Mouse (Mus musculus) kidney, adult 2 months (tissue): ENCODE results near the gene Rad51b. TPM values are rescaled to one million over a fixed set of nuclear protein-coding genes. Genes with fewer than 3 reads are reported as not detected.

ENCODE experiments used
- DNase-seq: peaks from one replicate; pipeline ENCODE4 v3.0.0; 2021
- H3K27ac ChIP-seq: fragments of 200-500 bp; 2 replicates; pipeline ENCODE4 v1.5.1; 2012; ENCODE audit warnings: low read depth, low read length, control low read depth, inconsistent platforms; ENCODE audit not compliant: insufficient read depth
- H3K27me3 ChIP-seq: fragments of 200-500 bp; replicated peaks from 2 replicates; pipeline ENCODE4 v1.6.1; 2012; ENCODE audit warnings: mild to moderate bottlenecking, moderate library complexity, low read length, inconsistent platforms; ENCODE audit not compliant: control insufficient read depth, insufficient read depth
- H3K36me3 ChIP-seq: fragments of 200-500 bp; 2 replicates; pipeline ENCODE4 v1.6.1; 2012; ENCODE audit warnings: mild to moderate bottlenecking, moderate library complexity, low read length, inconsistent platforms; ENCODE audit not compliant: control insufficient read depth, insufficient read depth
- H3K4me1 ChIP-seq: fragments of 200-500 bp; 2 replicates; pipeline ENCODE4 v1.6.1; 2011; ENCODE audit warnings: low read length; ENCODE audit not compliant: control insufficient read depth, insufficient read depth
- H3K4me3 ChIP-seq: fragments of 200-500 bp; 2 replicates; pipeline ENCODE4 v1.5.1; 2011; ENCODE audit warnings: mild to moderate bottlenecking, low read depth, low read length, control low read depth; ENCODE audit not compliant: insufficient read depth
- CTCF ChIP-seq: fragments of 200-500 bp; conservative IDR thresholded peaks from 2 replicates; pipeline ENCODE4 v1.5.1; 2011; ENCODE audit warnings: low read depth, mild to moderate bottlenecking, control low read depth, low read length, moderate library complexity, mixed read lengths; ENCODE audit not compliant: insufficient read depth, insufficient read length
- POLR2A ChIP-seq: fragments of 200-500 bp; IDR thresholded peaks from one replicate; pipeline ENCODE4 v1.6.1; 2011; ENCODE audit warnings: low read depth, low read length, control low read depth
- WGBS: fragments of 180-500 bp; shearing (Covaris S2); methylation state at CpG from one replicate; pipeline ENCODE4 v1.1.7; 2018; 5-methylcytosine and 5-hydroxymethylcytosine counted together
- polyA plus RNA-seq: library from polyadenylated mRNA; depleted of rRNA; stranded (reverse); fragments of >200 nt; gene quantifications from 2 replicates; pipeline ENCODE4 v1.2.3, GENCODE M21; 2012

The Rad51b gene
- polyA plus RNA-seq, 1 experiment: 0.14 TPM

DNA sequence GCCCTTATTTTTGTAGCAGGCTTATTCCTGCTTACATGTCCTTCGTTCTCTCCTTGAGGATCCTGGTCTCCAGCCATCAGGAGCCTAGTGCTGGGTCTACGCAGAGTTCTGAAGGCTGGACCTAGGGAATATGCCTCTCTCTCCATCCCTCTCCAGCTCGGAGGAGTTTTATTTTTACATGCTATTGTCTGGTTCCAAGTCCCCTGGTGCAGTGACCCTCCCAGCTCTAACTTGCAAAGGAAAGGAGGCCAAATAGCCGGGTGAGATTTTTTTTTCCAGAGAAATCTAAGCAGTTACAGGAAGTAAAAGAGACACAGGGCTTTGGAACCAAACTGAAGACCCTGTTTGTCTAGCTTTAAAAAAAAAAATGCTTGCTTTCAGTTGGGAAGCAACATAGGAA lies 477.5 kb downstream of the Rad51b start:
- Histone ChIP-seq H3K27me3 (no peaks in the 10 kb centered on the region), H3K27ac (no peak overlapping the region), H3K4me3 (no peak overlapping the region), H3K4me1 (peaks cover 3% of the 10 kb centered on the region; the same call in 1 of the 2 replicates), H3K36me3 (no peaks in the 10 kb centered on the region)
- no peak for TF ChIP-seq POLR2A
- TF ChIP-seq CTCF: no peak
- 56% methylated on average over 4 of the region's 4 CpGs for WGBS
- DNase-seq: peak; percentile 46

GRCm38 (mm10) chr12:79776828-79777227 lies 479.7 kb downstream of the Rad51b start:
- no peak for DNase-seq
- H3K4me1 ChIP-seq: peaks cover 3% of the 10 kb centered on the region; the same call in 1 of the 2 replicates
- H3K27me3 ChIP-seq: no peaks in the 10 kb centered on the region
- H3K36me3 ChIP-seq: no peaks in the 10 kb centered on the region
- H3K27ac ChIP-seq: no peak overlapping the region
- no peak for TF ChIP-seq POLR2A
- no peak for TF ChIP-seq CTCF
- 89% methylated on average over 5 of the region's 5 CpGs for WGBS
- no peak overlapping the region for H3K4me3 ChIP-seq

DNA sequence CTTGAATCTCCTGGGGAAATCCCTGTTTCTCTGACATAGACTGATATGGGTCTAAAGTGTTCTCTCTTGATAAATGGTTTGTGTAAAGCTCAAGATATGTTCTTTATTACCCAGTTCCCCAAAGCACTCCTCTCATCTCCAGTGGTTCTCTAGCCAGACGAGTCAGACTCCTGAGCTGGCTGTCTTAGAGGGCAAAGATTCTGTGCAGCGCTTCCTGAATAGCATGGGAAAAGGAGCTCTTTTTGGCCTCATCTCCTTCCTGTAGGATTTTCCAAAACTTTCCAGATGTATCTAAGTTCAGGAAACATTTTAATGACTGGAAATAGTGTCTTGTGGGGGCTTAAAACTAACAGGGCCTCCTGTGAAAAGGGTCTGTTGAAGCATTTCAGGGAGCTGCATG lies 483.7 kb downstream of the Rad51b start:
- H3K27ac ChIP-seq: peak overlapping the region; percentile 52; the same call in 1 of the 2 replicates
- 71% methylated on average over 2 of the region's 2 CpGs for WGBS
- TF ChIP-seq POLR2A: no peak
- TF ChIP-seq CTCF: no peak
- DNase-seq: peak; percentile 55
- H3K4me3 ChIP-seq: no peak overlapping the region
- H3K4me1 ChIP-seq: no peaks in the 10 kb centered on the region
- no peaks in the 10 kb centered on the region for H3K27me3 ChIP-seq
- no peaks in the 10 kb centered on the region for H3K36me3 ChIP-seq

DNA sequence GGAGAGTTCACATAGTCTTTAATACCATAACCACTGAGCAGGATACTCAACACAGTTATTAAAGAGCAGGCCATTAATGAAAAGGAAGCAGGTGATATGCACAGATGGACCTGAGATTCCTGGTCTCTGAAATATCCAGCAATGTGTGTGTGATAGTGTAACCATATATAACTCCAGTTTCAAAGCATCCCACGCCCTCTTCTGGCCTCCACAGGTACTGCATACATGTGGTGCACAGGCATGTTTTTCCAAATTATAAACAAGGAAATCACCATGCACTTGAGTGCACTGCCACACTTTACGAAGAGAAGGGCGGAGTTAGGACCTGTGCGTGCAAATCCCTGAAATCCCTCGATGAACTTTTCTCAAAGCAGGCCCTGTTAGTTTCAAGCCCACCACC lies 484.7 kb downstream of the Rad51b start:
- Histone ChIP-seq H3K4me3 (no peak overlapping the region), H3K27ac (no peak overlapping the region), H3K36me3 (no peaks in the 10 kb centered on the region), H3K4me1 (no peaks in the 10 kb centered on the region), H3K27me3 (no peaks in the 10 kb centered on the region)
- 87% methylated on average over 5 of the region's 5 CpGs for WGBS
- peak; percentile 21; the same call in 1 of the 2 replicates for TF ChIP-seq CTCF
- no peak for TF ChIP-seq POLR2A
- DNase-seq: no peak

DNA sequence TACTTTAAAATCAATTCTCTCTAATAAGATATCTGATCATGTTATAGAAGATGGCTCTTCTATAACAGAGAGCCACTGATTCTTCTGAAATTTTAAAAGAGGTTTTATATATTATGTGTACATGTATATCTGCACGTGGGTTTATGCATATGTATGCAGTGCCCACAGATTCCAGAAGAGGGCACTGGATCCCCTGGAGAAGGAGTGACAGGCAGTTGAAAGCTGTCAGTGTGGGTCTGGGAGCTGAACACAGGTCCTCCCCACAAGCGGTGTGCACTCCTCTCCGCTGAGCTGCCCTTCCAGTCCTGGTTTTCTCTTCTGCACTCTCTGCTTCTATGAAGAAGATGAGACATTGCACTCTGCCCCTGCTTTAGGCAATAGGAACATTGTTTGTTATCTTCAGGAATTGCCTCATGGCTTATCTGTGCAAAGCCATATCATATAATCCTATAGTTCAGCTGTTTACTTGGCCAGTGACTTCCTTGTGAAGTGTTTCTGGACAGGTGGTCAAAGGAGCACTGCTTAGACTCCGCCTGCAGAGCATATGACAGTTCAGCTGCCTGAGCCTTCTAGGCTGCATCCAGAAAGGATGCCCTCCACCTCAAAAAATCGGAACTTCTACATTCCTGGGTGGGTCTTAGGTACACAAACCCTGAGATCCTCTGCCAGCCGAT lies 485.5 kb downstream of the Rad51b start:
- Histone ChIP-seq H3K4me3 (no peak overlapping the region), H3K27me3 (no peaks in the 10 kb centered on the region), H3K27ac (no peak overlapping the region), H3K4me1 (no peaks in the 10 kb centered on the region), H3K36me3 (no peaks in the 10 kb centered on the region)
- TF ChIP-seq CTCF: no peak
- TF ChIP-seq POLR2A: no peak
- 99% methylated on average over 6 of the region's 6 CpGs for WGBS
- DNase-seq: no peak

DNA sequence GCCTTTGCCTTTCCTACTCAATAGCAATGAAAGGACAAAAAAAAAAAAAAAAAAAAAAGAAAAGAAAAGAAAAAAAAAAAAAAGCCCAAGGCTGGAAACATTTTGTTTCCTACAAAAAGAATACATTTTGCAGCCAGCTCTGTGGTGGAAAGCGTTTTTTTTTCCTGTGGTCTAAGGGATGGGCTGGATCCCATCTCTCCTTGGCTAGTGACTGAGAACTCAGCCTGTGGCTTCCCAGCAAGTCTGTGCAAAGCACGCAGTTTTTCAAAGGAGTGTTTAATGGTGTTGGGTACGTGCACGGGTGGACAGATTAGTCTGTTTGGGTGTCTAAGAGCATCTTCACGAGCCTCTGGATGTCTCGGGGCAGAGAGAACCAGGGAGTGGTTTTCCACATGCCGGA lies 487.1 kb downstream of the Rad51b start:
- 93% methylated on average over 7 of the region's 7 CpGs for WGBS
- H3K4me1 ChIP-seq: no peaks in the 10 kb centered on the region
- no peak for TF ChIP-seq POLR2A
- TF ChIP-seq CTCF: no peak
- H3K27ac ChIP-seq: no peak overlapping the region
- no peak overlapping the region for H3K4me3 ChIP-seq
- no peaks in the 10 kb centered on the region for H3K36me3 ChIP-seq
- H3K27me3 ChIP-seq: no peaks in the 10 kb centered on the region
- no peak for DNase-seq

- Histone ChIP-seq H3K27ac (no peak overlapping the region), H3K27me3 (no peaks in the 10 kb centered on the region), H3K4me1 (no peaks in the 10 kb centered on the region), H3K36me3 (no peaks in the 10 kb centered on the region), H3K4me3 (no peak overlapping the region)
- TF ChIP-seq CTCF (no peak), POLR2A (no peak)
- DNase-seq: no peak
- 95% methylated on average over 3 of the region's 3 CpGs for WGBS
These were observed 488.6 kb downstream of the Rad51b start for GRCm38 (mm10) chr12:79785691-79786090.

- WGBS: 77% methylated on average over 10 of the region's 10 CpGs
- no peaks in the 10 kb centered on the region for H3K4me1 ChIP-seq
- TF ChIP-seq POLR2A: no peak
- no peak overlapping the region for H3K27ac ChIP-seq
- DNase-seq: no peak
- no peaks in the 10 kb centered on the region for H3K27me3 ChIP-seq
- no peaks in the 10 kb centered on the region for H3K36me3 ChIP-seq
- H3K4me3 ChIP-seq: no peak overlapping the region
These were observed 490.5 kb downstream of the Rad51b start for GRCm38 (mm10) chr12:79787538-79787937.
